Mouse (Mus musculus) myocyte (in vitro differentiated cells): ENCODE results near the gene Scfd2.

Experiments used
- CEBPB ChIP-seq: IDR thresholded peaks from 2 replicates; pipeline ENCODE4 v1.6.1; 2011; ENCODE audit warnings: mild to moderate bottlenecking, moderate library complexity; ENCODE audit not compliant: poor library complexity, insufficient read depth, severe bottlenecking
- E2F4 ChIP-seq: IDR thresholded peaks from one replicate; pipeline ENCODE4 v1.6.1; 2011; ENCODE audit warnings: mild to moderate bottlenecking, control low read depth, moderate library complexity; ENCODE audit not compliant: insufficient read depth
- MAX ChIP-seq: IDR thresholded peaks from one replicate; pipeline ENCODE4 v1.6.1; 2011; ENCODE audit warnings: low read depth, mild to moderate bottlenecking, control low read depth
- MYOD1 ChIP-seq, 3 experiments: IDR thresholded peaks; one replicate each; pipeline ENCODE4 v1.6.1; 2011; ENCODE audit warnings: control low read depth in 2 of 3, low read depth in 2 of 3, mild to moderate bottlenecking in 2 of 3, moderate library complexity in 1 of 3; ENCODE audit not compliant: insufficient read length in 2 of 3, control insufficient read depth in 1 of 3
- MYOG ChIP-seq, 3 experiments: IDR thresholded peaks; one replicate each; pipeline ENCODE4 v1.6.1; 2011; ENCODE audit warnings: control low read depth in 2 of 3, low read depth in 2 of 3, mild to moderate bottlenecking in 2 of 3; ENCODE audit not compliant: insufficient read length in 2 of 3, control insufficient read depth in 1 of 3, insufficient read depth in 1 of 3
- POLR2A ChIP-seq: IDR thresholded peaks from one replicate; pipeline ENCODE4 v1.6.1; 2011; ENCODE audit warnings: low read depth, mild to moderate bottlenecking, control low read depth, moderate library complexity; ENCODE audit not compliant: insufficient read length
- POLR2AphosphoS2 ChIP-seq: IDR thresholded peaks from one replicate; pipeline ENCODE4 v1.6.1; 2011; ENCODE audit warnings: low read depth, control low read depth; ENCODE audit not compliant: insufficient read length
- REST ChIP-seq: IDR thresholded peaks from one replicate; pipeline ENCODE4 v1.6.1; 2011; ENCODE audit warnings: mild to moderate bottlenecking, control low read depth, moderate library complexity; ENCODE audit not compliant: insufficient read depth, insufficient read length
- SRF ChIP-seq: IDR thresholded peaks from one replicate; pipeline ENCODE4 v1.6.1; 2011; ENCODE audit warnings: low read depth; ENCODE audit not compliant: control insufficient read depth, insufficient read length
- TCF12 ChIP-seq: IDR thresholded peaks from one replicate; pipeline ENCODE4 v1.6.1; 2011; ENCODE audit warnings: mild to moderate bottlenecking, control low read depth; ENCODE audit not compliant: poor library complexity, insufficient read depth, severe bottlenecking
- TCF3 ChIP-seq: IDR thresholded peaks from one replicate; pipeline ENCODE4 v1.6.1; 2011; ENCODE audit warnings: low read depth, control low read depth; ENCODE audit not compliant: insufficient read length
- USF1 ChIP-seq: IDR thresholded peaks from one replicate; pipeline ENCODE4 v1.6.1; 2011; ENCODE audit warnings: low read depth, mild to moderate bottlenecking, control low read depth, moderate library complexity

DNA sequence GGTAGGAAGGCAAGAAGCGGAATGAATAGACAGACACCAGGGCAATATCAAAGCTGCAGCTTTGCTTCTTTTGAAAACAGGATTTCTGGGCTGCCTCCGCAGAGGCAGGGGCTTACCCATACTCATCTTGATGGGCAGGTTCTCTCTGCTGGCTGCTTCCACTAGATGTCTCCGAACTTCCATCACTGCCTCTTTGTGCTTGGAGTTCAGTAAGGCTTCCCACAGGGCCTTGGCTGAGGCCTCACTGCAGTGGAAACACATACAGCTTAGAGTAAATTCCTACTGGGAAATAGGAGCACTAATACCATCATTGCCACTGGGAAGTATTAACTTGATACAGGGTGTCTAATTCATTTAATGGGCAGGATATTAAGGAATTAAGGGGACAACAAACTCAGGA lies 49.5 kb downstream of the Scfd2 start:
- TF ChIP-seq MAX (no peak), POLR2A (no peak), TCF12 (no peak), SRF (no peak), MYOG (IDR thresholded peaks at IDR 0.05; ENCODE audit: control insufficient read depth in 1 of 3, insufficient read depth in 1 of 3, insufficient read length in 2 of 3, low read depth in 2 of 3) (no peak), CEBPB (no peak), POLR2AphosphoS2 (no peak), USF1 (no peak), E2F4 (no peak), TCF3 (no peak), REST (no peak), MYOD1 (IDR thresholded peaks at IDR 0.05; ENCODE audit: control insufficient read depth in 1 of 3, insufficient read length in 2 of 3, low read depth in 2 of 3) (no peak)
